Mouse (Mus musculus): ENCODE results near the gene Slc35b4. TPM values are rescaled to one million over a fixed set of nuclear protein-coding genes. Genes with fewer than 3 reads are reported as not detected.
A peak's percentile ranks its signal among the peaks of the same experiment; 100 is the strongest.

Slc35b4 gene
- polyA plus RNA-seq, 1 experiment from 2014 or later = 48.8 TPM

- no peak overlapping the region for H3K4me3 ChIP-seq
- no peak overlapping the region for H3K9ac ChIP-seq (replicated peaks)
- H3K27me3 ChIP-seq = no peaks in the 10 kb centered on the region
- peaks cover 86% of the 10 kb centered on the region for H3K36me3 ChIP-seq
- H3K27ac ChIP-seq (replicated peaks) = no peak overlapping the region
- H3K9me3 ChIP-seq = no peaks in the 10 kb centered on the region
- H3K4me2 ChIP-seq (replicated peaks) = no peak overlapping the region
- whole genome bisulfite sequencing = 66% methylated on average over 2 of the region's 2 CpGs
- H3K4me1 ChIP-seq = no peaks in the 10 kb centered on the region
- no peak for ATAC-seq (replicated peaks)
Observed at GRCm38 (mm10) chr6:34162607-34163006, 14.3 kb downstream of the Slc35b4 start.

- H3K36me3 ChIP-seq = peaks cover 80% of the 10 kb centered on the region
- 94% methylated on average over 7 of the region's 7 CpGs for WGBS
Observed at GRCm38 (mm10) chr6:34161511-34161910, 15.4 kb downstream of the Slc35b4 start.

GRCm38 (mm10) chr6:34160816-34161310, 16.0 kb downstream of the Slc35b4 start:
- H3K4me3 ChIP-seq = no peak overlapping the region
- no peaks in the 10 kb centered on the region for H3K9me3 ChIP-seq
- H3K36me3 ChIP-seq = peaks cover 74% of the 10 kb centered on the region
- H3K27ac ChIP-seq (replicated peaks) = no peak overlapping the region
- no peak overlapping the region for H3K9ac ChIP-seq (replicated peaks)
- 92% methylated on average over 7 of the region's 7 CpGs for WGBS
- ATAC-seq (replicated peaks) = no peak
- H3K27me3 ChIP-seq = no peaks in the 10 kb centered on the region
- no peak overlapping the region for H3K4me2 ChIP-seq (replicated peaks)
- H3K4me1 ChIP-seq = peaks cover 14% of the 10 kb centered on the region

More at GRCm38 (mm10) chr6:34161511-34161910, 15.4 kb downstream of the Slc35b4 start:
- Histone ChIP-seq H3K9me3 (no peaks in the 10 kb centered on the region), H3K9ac (replicated peaks) (no peak overlapping the region), H3K27ac (replicated peaks) (no peak overlapping the region), H3K4me3 (no peak overlapping the region), H3K4me2 (replicated peaks) (no peak overlapping the region), H3K4me1 (peaks cover 8% of the 10 kb centered on the region), H3K27me3 (no peaks in the 10 kb centered on the region)
- no peak for ATAC-seq (replicated peaks)

GRCm38 (mm10) chr6:34159998-34160815, 16.7 kb downstream of the Slc35b4 start:
- no peak overlapping the region for H3K9ac ChIP-seq (replicated peaks)
- ATAC-seq (replicated peaks) = no peak
- no peak overlapping the region for H3K27ac ChIP-seq (replicated peaks)
- H3K9me3 ChIP-seq = no peaks in the 10 kb centered on the region
- H3K4me3 ChIP-seq = no peak overlapping the region
- H3K27me3 ChIP-seq = no peaks in the 10 kb centered on the region
- no peak overlapping the region for H3K4me2 ChIP-seq (replicated peaks)
- H3K4me1 ChIP-seq = peaks cover 21% of the 10 kb centered on the region
- H3K36me3 ChIP-seq = peaks cover 67% of the 10 kb centered on the region
- WGBS = 89% methylated on average over 23 of the region's 23 CpGs

- H3K27me3 ChIP-seq = no peaks in the 10 kb centered on the region
- H3K4me1 ChIP-seq = peaks cover 52% of the 10 kb centered on the region
- 76% methylated on average over 14 of the region's 14 CpGs for WGBS
- ATAC-seq (replicated peaks) = no peak
- H3K4me3 ChIP-seq = no peak overlapping the region
- 0 out of 2 replicates have a peak overlapping the region, but pooled peaks have one; percentile 14 for H3K27ac ChIP-seq (replicated peaks)
- no peak overlapping the region for H3K9ac ChIP-seq (replicated peaks)
- peaks cover 48% of the 10 kb centered on the region for H3K36me3 ChIP-seq
- no peaks in the 10 kb centered on the region for H3K9me3 ChIP-seq
- H3K4me2 ChIP-seq (replicated peaks) = no peak overlapping the region
Observed at GRCm38 (mm10) chr6:34156841-34157748, 19.8 kb downstream of the Slc35b4 start.

- 74% methylated on average over 5 of the region's 5 CpGs for WGBS
- H3K9me3 ChIP-seq = no peaks in the 10 kb centered on the region
- no peak overlapping the region for H3K9ac ChIP-seq (replicated peaks)
- H3K4me2 ChIP-seq (replicated peaks) = no peak overlapping the region
- H3K36me3 ChIP-seq = peaks cover 38% of the 10 kb centered on the region
- no peak for ATAC-seq (replicated peaks)
- no peak overlapping the region for H3K4me3 ChIP-seq
- peak overlapping the region; percentile 95 for H3K27ac ChIP-seq (replicated peaks)
- peaks cover 61% of the 10 kb centered on the region for H3K4me1 ChIP-seq
- no peaks in the 10 kb centered on the region for H3K27me3 ChIP-seq
Observed at GRCm38 (mm10) chr6:34156057-34156456, 20.9 kb downstream of the Slc35b4 start.

- no peak overlapping the region for H3K4me2 ChIP-seq (replicated peaks)
- 0 out of 2 replicates have a peak overlapping the region, but pooled peaks have one; percentile 17 for H3K9ac ChIP-seq (replicated peaks)
- no peak overlapping the region for H3K4me3 ChIP-seq
- H3K27me3 ChIP-seq = no peaks in the 10 kb centered on the region
- peaks cover 30% of the 10 kb centered on the region for H3K36me3 ChIP-seq
- peaks cover 67% of the 10 kb centered on the region for H3K4me1 ChIP-seq
- no peak for ATAC-seq (replicated peaks)
- H3K27ac ChIP-seq (replicated peaks) = peak overlapping the region; percentile 95
- H3K9me3 ChIP-seq = no peaks in the 10 kb centered on the region
- WGBS = 89% methylated on average over 15 of the region's 15 CpGs
Observed at GRCm38 (mm10) chr6:34155137-34155804, 21.6 kb downstream of the Slc35b4 start.

- Histone ChIP-seq H3K9me3 (no peaks in the 10 kb centered on the region), H3K9ac (replicated peaks) (0 out of 2 replicates have a peak overlapping the region, but pooled peaks have one; percentile 2), H3K36me3 (peaks cover 20% of the 10 kb centered on the region), H3K27ac (replicated peaks) (peak overlapping the region; percentile 95), H3K4me3 (no peak overlapping the region), H3K4me1 (peaks cover 76% of the 10 kb centered on the region), H3K4me2 (replicated peaks) (peak overlapping the region; percentile 28), H3K27me3 (no peaks in the 10 kb centered on the region)
- ATAC-seq (replicated peaks) = peak; percentile 87
- 10% methylated on average over 3 of the region's 3 CpGs for WGBS
Observed at GRCm38 (mm10) chr6:34154202-34154601, 22.7 kb downstream of the Slc35b4 start.

GRCm38 (mm10) chr6:34153069-34154052, 23.6 kb downstream of the Slc35b4 start:
- Histone ChIP-seq H3K27ac (replicated peaks) (peak overlapping the region; percentile 95), H3K27me3 (no peaks in the 10 kb centered on the region), H3K9ac (replicated peaks) (0 out of 2 replicates have a peak overlapping the region, but pooled peaks have one; percentile 2), H3K36me3 (peaks cover 13% of the 10 kb centered on the region), H3K4me2 (replicated peaks) (peak overlapping the region; percentile 28), H3K4me3 (no peak overlapping the region), H3K9me3 (no peaks in the 10 kb centered on the region), H3K4me1 (peaks cover 82% of the 10 kb centered on the region)
- peak; percentile 71 for ATAC-seq (replicated peaks)
- WGBS = 27% methylated on average over 18 of the region's 18 CpGs

GRCm38 (mm10) chr6:34149821-34150220, 27.1 kb downstream of the Slc35b4 start:
- H3K9me3 ChIP-seq = no peaks in the 10 kb centered on the region
- no peaks in the 10 kb centered on the region for H3K27me3 ChIP-seq
- no peak overlapping the region for H3K4me3 ChIP-seq
- H3K4me2 ChIP-seq (replicated peaks) = no peak overlapping the region
- H3K27ac ChIP-seq (replicated peaks) = peak overlapping the region; percentile 76
- WGBS = 83% methylated on average over 1 of the region's 1 CpGs
- H3K36me3 ChIP-seq = no peaks in the 10 kb centered on the region
- peaks cover 63% of the 10 kb centered on the region for H3K4me1 ChIP-seq
- ATAC-seq (replicated peaks) = no peak
- H3K9ac ChIP-seq (replicated peaks) = no peak overlapping the region
